Mouse (Mus musculus) left cerebral cortex, postnatal 25 days (tissue): ENCODE results near the gene Slc6a6. TPM values are rescaled to one million over a fixed set of nuclear protein-coding genes. Genes with fewer than 3 reads are reported as not detected.
A peak's percentile ranks its signal among the peaks of the same experiment; 100 is the strongest.

ENCODE experiments used
- DNase-seq, 2 experiments: peaks; one replicate each; pipeline ENCODE4 v3.0.0; 2022; ENCODE audit warnings: low spot score in 2 of 2, mixed read lengths in 1 of 2
- intact Hi-C: fragments of 180-260 bp; cut with DNase I; formaldehyde crosslinking; loops from one replicate; pipeline ENCODE4 v1.15.1; 2025
- total RNA-seq, 2 experiments: library from RNA; stranded (reverse); gene quantifications; 2 replicates each; pipeline ENCODE4 v1.2.3; 2021

The Slc6a6 gene
- 100 to 1,000 TPM; 128 to 149 TPM for total RNA-seq

GRCm38 (mm10) chr6:91683602-91684473, at the start of gene Slc6a6:
Slc6a6 (plus strand) TSS chr6:91684053.
- peak; percentile 95 to 98 for DNase-seq
- intact Hi-C loops, result loop anchor here (2.0 to 5.0 kb wide), 2 partner anchors 35 to 107 kb away; no protein-coding TSS in a partner anchor

- DNase-seq, result no peak
- intact Hi-C loops, result no loop called here
Measured at GRCm38 (mm10) chr6:91634417-91634816, 49.4 kb upstream of the Slc6a6 start.

GRCm38 (mm10) chr6:91634876-91635275, 49.0 kb upstream of the Slc6a6 start:
- no peak for DNase-seq

GRCm38 (mm10) chr6:91638204-91638995, 45.5 kb upstream of the Slc6a6 start:
- intact Hi-C loops, result no loop called here
- DNase-seq, result no peak

More at GRCm38 (mm10) chr6:91634876-91635275, 49.0 kb upstream of the Slc6a6 start:
- intact Hi-C loops, result no loop called here

GRCm38 (mm10) chr6:91643011-91643410, 40.8 kb upstream of the Slc6a6 start:
- DNase-seq, result no peak
- intact Hi-C loops, result loop anchor here (10.0 kb wide), 1 partner anchor 372 kb away; no protein-coding TSS in a partner anchor

- intact Hi-C loops, result loop anchor here (10.0 kb wide), 1 partner anchor 371 kb away; no protein-coding TSS in a partner anchor
- DNase-seq, result no peak
Measured at GRCm38 (mm10) chr6:91643416-91643921, 40.4 kb upstream of the Slc6a6 start.

- no peak for DNase-seq
- intact Hi-C loops, result loop anchor here (10.0 kb wide), 1 partner anchor 369 kb away; no protein-coding TSS in a partner anchor
Measured at GRCm38 (mm10) chr6:91646019-91646418, 37.8 kb upstream of the Slc6a6 start.

- intact Hi-C loops, result loop anchor here (10.0 kb wide), 1 partner anchor 368 kb away; no protein-coding TSS in a partner anchor
- DNase-seq, result no peak
Measured at GRCm38 (mm10) chr6:91646822-91647221, 37.0 kb upstream of the Slc6a6 start.

GRCm38 (mm10) chr6:91647385-91647791, 36.5 kb upstream of the Slc6a6 start:
- intact Hi-C loops, result loop anchor here (10.0 kb wide), 1 partner anchor 367 kb away; no protein-coding TSS in a partner anchor
- DNase-seq, result no peak

GRCm38 (mm10) chr6:91650255-91650654, 33.6 kb upstream of the Slc6a6 start:
- no peak for DNase-seq
- intact Hi-C loops, result no loop called here

- no peak for DNase-seq
- intact Hi-C loops, result no loop called here
Measured at GRCm38 (mm10) chr6:91652296-91652695, 31.6 kb upstream of the Slc6a6 start.

- DNase-seq, result no peak
- intact Hi-C loops, result loop anchor here (5.0 kb wide), 1 partner anchor 68 kb away; no protein-coding TSS in a partner anchor
Measured at GRCm38 (mm10) chr6:91655244-91655643, 28.6 kb upstream of the Slc6a6 start.

GRCm38 (mm10) chr6:91655874-91656433, 27.9 kb upstream of the Slc6a6 start:
- intact Hi-C loops, result loop anchor here (5.0 kb wide), 1 partner anchor 69 kb away; no protein-coding TSS in a partner anchor
- no peak for DNase-seq

- intact Hi-C loops, result loop anchor here (5.0 kb wide), 1 partner anchor 71 kb away; no protein-coding TSS in a partner anchor
- no peak for DNase-seq
Measured at GRCm38 (mm10) chr6:91658288-91658687, 25.6 kb upstream of the Slc6a6 start.

- intact Hi-C loops, result loop anchor here (5.0 kb wide), 1 partner anchor 73 kb away; no protein-coding TSS in a partner anchor
Measured at GRCm38 (mm10) chr6:91659841-91660509, 23.9 kb upstream of the Slc6a6 start.

GRCm38 (mm10) chr6:91662301-91662700, 21.6 kb upstream of the Slc6a6 start:
- no peak for DNase-seq
- intact Hi-C loops, result no loop called here

More at GRCm38 (mm10) chr6:91659841-91660509, 23.9 kb upstream of the Slc6a6 start:
- no peak for DNase-seq

GRCm38 (mm10) chr6:91663616-91664015, 20.2 kb upstream of the Slc6a6 start:
- intact Hi-C loops, result no loop called here

GRCm38 (mm10) chr6:91665267-91665666, 18.6 kb upstream of the Slc6a6 start:
- DNase-seq, result no peak
- intact Hi-C loops, result no loop called here

More at GRCm38 (mm10) chr6:91663616-91664015, 20.2 kb upstream of the Slc6a6 start:
- DNase-seq, result no peak
